Mouse (Mus musculus): ENCODE measurements around the gene Rsad1.

Gene Rsad1

DNA sequence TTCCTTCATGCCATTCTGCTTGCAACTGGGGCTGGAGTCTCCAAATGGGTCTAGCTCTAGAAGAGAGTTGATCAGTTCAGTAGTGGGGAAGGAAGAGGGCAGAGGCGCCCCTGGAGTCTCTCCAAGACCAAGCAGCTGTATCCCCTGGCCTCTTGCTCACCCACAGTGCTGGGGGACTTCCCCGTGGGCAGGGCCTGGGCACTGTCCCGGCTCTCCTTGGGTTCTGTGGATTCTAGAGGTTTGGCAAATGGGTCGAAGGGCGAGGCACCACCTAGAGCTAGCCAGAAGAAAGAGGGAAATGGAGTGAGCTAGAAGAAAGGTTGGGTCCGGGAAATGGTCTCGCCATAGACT is 57.3 kb downstream of the Rsad1 start:
- DNase-seq (ENCODE audit: low read depth, low spot score): no peak

- no peak for DNase-seq (ENCODE audit: low read depth, low spot score)
These were observed 57.9 kb downstream of the Rsad1 start for GRCm38 (mm10) chr11:94491035-94491748.
